Mouse (Mus musculus): ENCODE results near the gene Zbtb43.

Zbtb43 gene

DNA sequence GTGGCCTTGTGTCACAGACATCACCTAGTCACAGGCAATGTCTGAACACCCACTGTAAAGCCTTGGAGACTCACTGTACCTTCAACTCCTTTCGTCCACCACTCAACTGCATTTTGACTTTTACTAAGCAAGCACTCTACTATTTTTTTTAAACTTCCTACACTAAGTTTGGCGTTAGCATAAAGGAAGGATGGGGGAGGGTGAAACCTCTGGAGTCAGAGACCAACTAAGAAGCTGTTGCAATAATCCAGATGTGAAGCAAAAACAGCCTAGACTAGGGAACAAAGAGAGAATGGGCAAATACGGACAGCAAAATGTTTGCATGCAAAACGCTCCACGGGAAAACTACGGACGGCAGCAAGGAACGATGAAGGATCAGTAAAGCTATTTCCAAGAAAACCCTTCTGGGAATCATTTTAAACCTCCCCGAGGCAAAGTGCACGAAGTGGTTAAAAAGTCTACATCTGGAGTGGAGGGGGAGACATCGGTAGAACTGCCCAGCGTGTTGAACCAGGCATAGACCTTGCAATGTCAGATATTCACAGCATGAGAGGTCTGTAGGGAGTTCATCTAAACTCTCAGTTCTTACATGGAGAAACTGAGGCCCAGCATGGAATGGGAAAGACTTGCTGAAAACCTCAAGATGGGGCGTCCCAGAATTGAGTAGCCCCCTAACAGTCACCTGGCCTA, 38.1 kb downstream of the Zbtb43 start:
- peak; percentile 67 for DNase-seq (ENCODE audit: low read depth, low spot score)

DNA sequence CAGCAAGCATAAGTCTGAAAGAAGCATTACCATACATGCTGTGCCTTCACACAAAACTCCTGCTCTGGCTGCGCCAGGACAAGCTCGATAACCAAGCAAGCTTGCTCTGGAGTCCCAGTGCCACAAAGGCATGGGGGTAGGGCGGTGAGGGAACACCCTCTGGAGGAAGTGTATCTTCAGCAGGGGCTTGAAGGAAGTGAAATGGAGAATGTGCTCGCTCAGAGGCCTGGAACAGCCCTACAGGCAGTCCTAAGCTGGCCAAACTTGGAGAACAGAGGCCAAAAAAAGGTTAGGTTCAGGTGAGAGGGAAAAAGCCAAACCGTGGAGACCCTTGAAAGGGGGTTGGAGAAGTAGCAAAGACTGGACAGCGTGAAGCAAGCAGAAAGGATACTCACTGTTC, 39.0 kb downstream of the Zbtb43 start:
- DNase-seq (ENCODE audit: low read depth, low spot score), result no peak

DNA sequence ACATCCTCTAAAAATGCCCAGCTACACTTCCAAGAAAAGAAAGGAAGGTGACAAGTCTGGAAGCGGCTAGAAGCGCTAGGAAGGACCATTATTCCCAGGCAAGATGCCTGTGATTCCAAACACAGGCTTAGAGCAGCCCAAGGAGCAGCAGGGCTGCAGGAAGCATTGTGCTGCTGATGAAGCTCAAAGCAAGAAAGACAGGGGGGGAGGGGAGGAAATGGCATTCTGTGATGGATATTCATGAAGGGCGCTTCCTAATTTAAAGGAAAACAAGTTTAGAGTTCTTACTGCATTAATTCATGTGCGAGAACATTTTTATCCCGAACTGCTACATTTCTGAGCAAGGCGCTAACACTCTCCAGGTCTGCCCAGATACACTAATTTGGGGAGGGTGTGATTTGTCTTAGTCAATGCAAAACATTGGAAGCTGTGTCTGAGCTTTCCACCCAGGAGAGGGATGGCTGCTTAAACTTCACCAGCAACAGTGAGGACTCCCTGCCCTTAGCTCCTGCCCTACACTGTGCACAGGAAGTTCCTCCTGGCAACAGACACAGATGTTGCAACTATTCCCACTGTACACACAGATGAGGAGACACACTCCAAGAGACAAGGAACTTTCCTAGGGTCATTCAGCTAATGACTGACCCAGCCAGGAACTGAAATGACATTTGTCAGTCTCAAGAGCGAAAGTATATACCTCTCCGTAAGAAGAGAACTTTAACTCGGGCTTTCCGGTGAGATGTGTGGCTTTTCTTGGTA, 41.5 kb downstream of the Zbtb43 start:
- no peak for DNase-seq (ENCODE audit: low read depth, low spot score)

DNA sequence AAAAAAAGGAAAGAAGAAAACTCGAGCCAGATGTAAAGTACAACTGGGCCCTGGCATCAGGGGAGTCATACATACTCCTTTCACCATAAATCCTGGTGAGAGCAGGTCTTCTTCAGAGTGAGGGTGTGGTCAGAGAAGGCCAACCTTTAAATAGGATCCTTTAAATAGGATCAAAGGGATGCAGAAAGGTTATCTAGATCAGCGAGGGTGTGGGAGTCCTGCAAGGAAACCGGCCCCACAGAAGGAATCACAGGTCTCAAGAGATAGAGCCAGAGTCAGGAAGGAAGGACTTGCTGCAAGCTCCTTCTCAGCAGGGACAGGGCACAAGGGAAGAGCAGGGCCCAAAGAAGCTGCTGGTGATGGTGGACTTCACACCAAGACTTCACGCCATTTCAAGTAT, 50.9 kb downstream of the Zbtb43 start:
- DNase-seq (ENCODE audit: low read depth, low spot score), result no peak

DNA sequence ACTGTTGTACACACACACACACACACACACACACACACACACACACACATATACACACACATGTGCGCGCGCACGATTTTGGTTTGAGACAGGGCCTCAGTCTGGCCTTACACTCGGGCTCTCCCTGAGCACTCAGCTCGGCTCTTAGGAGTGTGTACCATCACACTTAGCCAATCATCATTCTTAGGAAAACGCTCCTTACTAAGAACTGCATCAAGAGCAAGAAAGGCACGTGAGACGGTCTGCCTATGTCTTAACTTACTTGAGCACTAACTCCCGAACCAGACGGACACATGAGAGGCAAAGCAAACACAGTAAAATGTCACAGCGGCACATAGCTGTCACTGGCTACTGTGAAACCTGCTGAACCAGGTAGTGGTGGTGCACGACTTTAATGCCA, 54.3 kb downstream of the Zbtb43 start:
- DNase-seq (ENCODE audit: low read depth, low spot score), result no peak

DNA sequence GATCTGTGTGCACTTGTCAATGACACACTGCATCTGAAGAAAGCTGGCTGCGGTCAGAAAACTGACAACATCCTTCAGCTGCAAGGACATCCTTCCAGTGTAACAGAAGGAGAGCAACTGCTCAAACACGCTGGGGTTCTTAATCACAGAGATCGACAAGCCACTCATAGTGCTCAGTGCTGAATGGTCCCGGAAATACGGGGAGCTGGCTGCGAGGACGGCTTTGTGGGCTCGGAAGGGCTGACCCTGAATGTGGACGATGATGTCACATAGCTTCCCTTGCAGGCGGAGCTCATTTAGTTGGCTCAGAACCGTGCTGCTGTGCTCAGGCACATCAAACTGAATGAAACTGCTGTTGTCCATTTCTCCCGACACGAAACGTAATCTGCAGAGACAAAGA, 56.2 kb downstream of the Zbtb43 start:
- DNase-seq (ENCODE audit: low read depth, low spot score), result no peak

DNA sequence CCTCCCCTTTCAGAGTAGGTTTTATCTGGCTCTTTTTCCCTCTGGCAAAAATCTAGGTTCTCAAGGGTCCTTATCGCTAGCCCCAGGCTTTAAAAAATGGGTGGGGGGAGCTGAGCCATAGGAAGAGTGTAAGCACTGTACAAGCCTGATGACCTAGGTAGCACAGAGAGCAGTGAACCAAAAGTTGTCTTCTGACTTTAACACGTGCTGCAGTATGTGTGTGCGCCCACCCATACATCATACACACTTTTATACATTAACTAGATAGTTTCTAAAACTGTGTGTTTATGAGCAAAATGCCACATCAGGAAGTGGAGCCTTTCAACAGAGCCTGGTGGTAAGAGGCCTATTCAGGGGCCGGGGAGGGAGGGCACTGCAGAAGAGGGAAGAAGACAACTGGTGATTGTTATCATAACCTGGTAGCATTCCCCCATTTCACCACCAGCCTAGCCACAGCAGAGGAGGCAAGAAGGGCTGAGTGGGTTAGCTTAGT, 64.8 kb downstream of the Zbtb43 start:
- DNase-seq (ENCODE audit: low read depth, low spot score), result no peak

DNA sequence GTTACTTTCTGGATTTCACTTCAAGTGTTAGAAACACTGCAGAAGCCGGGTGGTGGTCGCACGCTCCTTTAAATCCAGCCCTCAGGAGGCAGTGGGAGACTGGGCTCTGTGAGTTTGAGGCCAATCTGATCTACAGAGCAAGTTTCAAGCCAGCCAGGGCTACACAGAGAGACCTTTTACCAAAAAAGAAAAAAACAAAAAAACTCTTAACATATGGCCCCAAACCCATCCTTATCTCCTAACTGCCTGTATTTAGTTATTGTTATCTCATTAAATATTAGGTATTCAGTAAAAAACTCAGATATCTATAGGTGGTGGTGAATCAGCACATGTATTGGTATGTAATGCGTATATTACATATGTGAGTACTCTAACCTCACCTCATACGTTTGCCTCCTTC, 65.7 kb downstream of the Zbtb43 start:
- no peak for DNase-seq (ENCODE audit: low read depth, low spot score)

DNA sequence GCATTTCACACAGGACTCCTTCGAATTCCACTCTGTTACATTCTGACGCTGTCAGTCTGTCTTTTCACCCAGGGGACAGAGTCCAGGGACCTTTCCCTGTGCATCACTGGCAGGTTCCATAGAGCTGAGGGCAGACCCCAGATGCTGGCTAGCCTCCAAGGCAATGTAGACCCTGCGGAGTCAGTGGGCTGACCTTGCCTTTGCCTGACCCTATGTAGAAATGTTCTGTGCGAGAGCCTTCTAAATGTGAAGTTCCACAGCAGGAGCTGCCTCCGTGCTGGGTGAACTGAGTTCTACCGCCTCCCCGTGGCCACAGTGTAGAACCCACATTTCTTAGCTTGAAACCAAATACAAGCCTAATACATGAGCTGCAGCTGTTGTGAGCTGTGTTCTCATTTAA, 66.1 kb downstream of the Zbtb43 start:
- DNase-seq (ENCODE audit: low read depth, low spot score), result peak; percentile 71

DNA sequence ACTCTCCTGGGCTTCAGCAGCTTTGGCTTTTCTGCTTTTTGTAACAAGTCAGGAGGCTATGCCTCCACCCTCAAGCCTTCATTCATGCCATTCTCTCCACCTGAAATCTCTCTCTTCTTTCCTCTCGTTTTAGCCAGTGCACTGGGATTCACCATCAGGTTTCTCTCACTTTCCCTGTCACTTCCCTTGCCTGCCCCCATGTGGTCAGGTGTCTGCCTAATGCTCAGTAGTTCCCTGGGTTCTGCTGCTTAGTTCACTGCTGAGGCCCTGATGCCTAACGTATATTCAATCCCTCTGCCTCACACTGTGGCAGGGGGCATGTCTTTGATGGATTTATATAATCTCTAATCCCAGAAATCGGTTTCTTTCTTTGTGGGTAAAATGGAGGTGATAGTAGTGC, 67.1 kb downstream of the Zbtb43 start:
- peak; percentile 56 for DNase-seq (ENCODE audit: low read depth, low spot score)

DNA sequence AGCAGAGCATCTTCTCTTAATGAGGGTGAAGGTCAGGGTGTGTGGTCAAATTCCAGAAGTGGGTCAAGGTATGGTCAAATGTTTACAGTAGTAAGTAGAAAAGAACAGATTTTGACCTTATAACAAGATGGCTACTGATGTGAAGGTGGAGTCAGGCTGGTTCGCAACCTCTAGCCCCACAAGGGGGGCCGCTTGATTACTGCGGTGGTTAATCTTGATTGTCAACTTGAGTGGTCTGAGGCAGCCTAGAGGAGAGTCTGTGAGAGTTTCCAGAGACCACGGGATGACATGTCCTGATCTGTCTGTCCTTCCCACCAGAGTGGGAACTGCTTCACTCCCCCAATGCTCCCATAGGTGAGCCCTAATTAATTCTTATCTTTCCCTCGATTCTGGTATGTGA, 67.8 kb downstream of the Zbtb43 start:
- no peak for DNase-seq (ENCODE audit: low read depth, low spot score)
